Mouse (Mus musculus): ENCODE measurements around the gene Dtnb. TPM values are rescaled to one million over a fixed set of nuclear protein-coding genes. Genes with fewer than 3 reads are reported as not detected.

Gene Dtnb
- polyA plus RNA-seq, 1 experiment from 2014 or later, result 36.3 TPM

GRCm38 (mm10) chr12:3767360-3767759 lies 195.2 kb downstream of the Dtnb start:
- Histone ChIP-seq H3K4me2 (ENCODE audit: low read length) (no peak overlapping the region), H3K9ac (ENCODE audit: low read depth, low read length) (no peak overlapping the region), H3K27ac (no peak overlapping the region), H3K4me3 (replicated peaks; ENCODE audit: low read depth, low read length) (no peak overlapping the region), H3K36me3 (ENCODE audit: insufficient read depth, low read length) (no peaks in the 10 kb centered on the region), H3K27me3 (ENCODE audit: insufficient read depth, low read length) (no peaks in the 10 kb centered on the region), H3K9me3 (replicated peaks; ENCODE audit: low read length) (no peaks in the 10 kb centered on the region), H3K4me1 (replicated peaks; ENCODE audit: insufficient read depth, low read length) (no peaks in the 10 kb centered on the region)
- DNase-seq (ENCODE audit: low spot score), result no peak
- ATAC-seq (replicated peaks; ENCODE audit: low FRiP score, low read depth), result no peak
- no peak for TF ChIP-seq CTCF (IDR thresholded peaks at IDR 0.05; ENCODE audit: low read depth)
- 63% methylated on average over 8 of the region's 8 CpGs for WGBS

- ATAC-seq (replicated peaks; ENCODE audit: low FRiP score, low read depth) (no peak), DNase-seq (ENCODE audit: low spot score) (no peak)
- Histone ChIP-seq H3K27me3 (ENCODE audit: insufficient read depth, low read length) (no peaks in the 10 kb centered on the region), H3K4me1 (replicated peaks; ENCODE audit: insufficient read depth, low read length) (0 out of 2 replicates have a peak, but pooled peaks cover under 1% of the 10 kb centered on the region), H3K36me3 (ENCODE audit: insufficient read depth, low read length) (no peaks in the 10 kb centered on the region), H3K4me3 (replicated peaks; ENCODE audit: low read depth, low read length) (no peak overlapping the region), H3K9me3 (replicated peaks; ENCODE audit: low read length) (no peaks in the 10 kb centered on the region), H3K27ac (no peak overlapping the region), H3K4me2 (ENCODE audit: low read length) (no peak overlapping the region), H3K9ac (ENCODE audit: low read depth, low read length) (no peak overlapping the region)
- WGBS, result 71% methylated on average over 4 of the region's 4 CpGs
- no peak for TF ChIP-seq CTCF (IDR thresholded peaks at IDR 0.05; ENCODE audit: low read depth)
Observed at GRCm38 (mm10) chr12:3768391-3768790, 196.2 kb downstream of the Dtnb start.

GRCm38 (mm10) chr12:3770546-3770945 lies 198.4 kb downstream of the Dtnb start:
- ATAC-seq (replicated peaks; ENCODE audit: low FRiP score, low read depth), result no peak
- H3K36me3 ChIP-seq (ENCODE audit: insufficient read depth, low read length), result no peaks in the 10 kb centered on the region
- 0 out of 2 replicates have a peak, but pooled peaks cover 3% of the 10 kb centered on the region for H3K4me1 ChIP-seq (replicated peaks; ENCODE audit: insufficient read depth, low read length)
- H3K27ac ChIP-seq, result no peak overlapping the region
- no peak for TF ChIP-seq CTCF (IDR thresholded peaks at IDR 0.05; ENCODE audit: low read depth)
- WGBS, result 82% methylated on average over 2 of the region's 2 CpGs
- H3K4me3 ChIP-seq (replicated peaks; ENCODE audit: low read depth, low read length), result no peak overlapping the region
- DNase-seq (ENCODE audit: low spot score), result no peak
- H3K4me2 ChIP-seq (ENCODE audit: low read length), result no peak overlapping the region
- H3K27me3 ChIP-seq (ENCODE audit: insufficient read depth, low read length), result no peaks in the 10 kb centered on the region
- H3K9ac ChIP-seq (ENCODE audit: low read depth, low read length), result no peak overlapping the region
- no peaks in the 10 kb centered on the region for H3K9me3 ChIP-seq (replicated peaks; ENCODE audit: low read length)

GRCm38 (mm10) chr12:3771080-3771479 lies 198.9 kb downstream of the Dtnb start:
- TF ChIP-seq CTCF (IDR thresholded peaks at IDR 0.05; ENCODE audit: low read depth), result no peak
- ATAC-seq (replicated peaks; ENCODE audit: low FRiP score, low read depth) (no peak), DNase-seq (ENCODE audit: low spot score) (no peak)
- Histone ChIP-seq H3K9me3 (replicated peaks; ENCODE audit: low read length) (no peaks in the 10 kb centered on the region), H3K27ac (no peak overlapping the region), H3K36me3 (ENCODE audit: insufficient read depth, low read length) (no peaks in the 10 kb centered on the region), H3K4me2 (ENCODE audit: low read length) (no peak overlapping the region), H3K9ac (ENCODE audit: low read depth, low read length) (no peak overlapping the region), H3K4me3 (replicated peaks; ENCODE audit: low read depth, low read length) (no peak overlapping the region), H3K27me3 (ENCODE audit: insufficient read depth, low read length) (no peaks in the 10 kb centered on the region), H3K4me1 (replicated peaks; ENCODE audit: insufficient read depth, low read length) (0 out of 2 replicates have a peak, but pooled peaks cover 3% of the 10 kb centered on the region)
- 85% methylated on average over 2 of the region's 2 CpGs for WGBS

- Histone ChIP-seq H3K4me3 (replicated peaks; ENCODE audit: low read depth, low read length) (no peak overlapping the region), H3K4me1 (replicated peaks; ENCODE audit: insufficient read depth, low read length) (peaks cover 10% of the 10 kb centered on the region; the same call in 1 of the 2 replicates), H3K36me3 (ENCODE audit: insufficient read depth, low read length) (no peaks in the 10 kb centered on the region), H3K27me3 (ENCODE audit: insufficient read depth, low read length) (no peaks in the 10 kb centered on the region), H3K9me3 (replicated peaks; ENCODE audit: low read length) (no peaks in the 10 kb centered on the region), H3K9ac (ENCODE audit: low read depth, low read length) (no peak overlapping the region), H3K4me2 (ENCODE audit: low read length) (no peak overlapping the region), H3K27ac (no peak overlapping the region)
- WGBS, result 83% methylated on average over 3 of the region's 3 CpGs
- TF ChIP-seq CTCF (IDR thresholded peaks at IDR 0.05; ENCODE audit: low read depth), result no peak
- DNase-seq (ENCODE audit: low spot score), result no peak
- ATAC-seq (replicated peaks; ENCODE audit: low FRiP score, low read depth), result no peak
Observed at GRCm38 (mm10) chr12:3773643-3774042, 201.5 kb downstream of the Dtnb start.

- H3K4me2 ChIP-seq (ENCODE audit: low read length), result no peak overlapping the region
- WGBS, result 86% methylated on average over 2 of the region's 2 CpGs
- no peak overlapping the region for H3K4me3 ChIP-seq (replicated peaks; ENCODE audit: low read depth, low read length)
- ATAC-seq (replicated peaks; ENCODE audit: low FRiP score, low read depth) (no peak), DNase-seq (ENCODE audit: low spot score) (no peak)
- H3K27me3 ChIP-seq (ENCODE audit: insufficient read depth, low read length), result no peaks in the 10 kb centered on the region
- no peaks in the 10 kb centered on the region for H3K9me3 ChIP-seq (replicated peaks; ENCODE audit: low read length)
- H3K36me3 ChIP-seq (ENCODE audit: insufficient read depth, low read length), result no peaks in the 10 kb centered on the region
- H3K9ac ChIP-seq (ENCODE audit: low read depth, low read length), result no peak overlapping the region
- peaks cover 29% of the 10 kb centered on the region for H3K4me1 ChIP-seq (replicated peaks; ENCODE audit: insufficient read depth, low read length)
- no peak overlapping the region for H3K27ac ChIP-seq
- TF ChIP-seq CTCF (IDR thresholded peaks at IDR 0.05; ENCODE audit: low read depth), result no peak
Observed at GRCm38 (mm10) chr12:3776015-3776414, 203.8 kb downstream of the Dtnb start.

- Histone ChIP-seq H3K4me2 (ENCODE audit: low read length) (no peak overlapping the region), H3K4me1 (replicated peaks; ENCODE audit: insufficient read depth, low read length) (peaks cover 37% of the 10 kb centered on the region), H3K27me3 (ENCODE audit: insufficient read depth, low read length) (no peaks in the 10 kb centered on the region), H3K27ac (peak overlapping the region; percentile 44; the same call in 1 of the 2 replicates), H3K9me3 (replicated peaks; ENCODE audit: low read length) (no peaks in the 10 kb centered on the region), H3K36me3 (ENCODE audit: insufficient read depth, low read length) (no peaks in the 10 kb centered on the region), H3K9ac (ENCODE audit: low read depth, low read length) (no peak overlapping the region), H3K4me3 (replicated peaks; ENCODE audit: low read depth, low read length) (no peak overlapping the region)
- DNase-seq (ENCODE audit: low spot score) (no peak), ATAC-seq (replicated peaks; ENCODE audit: low FRiP score, low read depth) (peak; percentile 37)
- WGBS, result 47% methylated on average over 5 of the region's 5 CpGs
- TF ChIP-seq CTCF (IDR thresholded peaks at IDR 0.05; ENCODE audit: low read depth), result no peak
Observed at GRCm38 (mm10) chr12:3777682-3778081, 205.5 kb downstream of the Dtnb start.

All from kidney, postnatal 0 days (tissue).